Mouse (Mus musculus) myocyte (in vitro differentiated cells): Measurements from ENCODE around the gene Nfe2. TPM values are rescaled to one million over a fixed set of nuclear protein-coding genes. Genes with fewer than 3 reads are reported as not detected.

Experiments
- H3K27me3 ChIP-seq: one replicate; pipeline ENCODE4 v1.6.1; 2011; ENCODE audit not compliant: control insufficient read depth, insufficient read depth, insufficient read length
- H3K36me3 ChIP-seq: one replicate; pipeline ENCODE4 v1.6.1; 2011; ENCODE audit not compliant: control insufficient read depth, insufficient read depth
- H3K4me2 ChIP-seq: one replicate; pipeline ENCODE4 v1.6.1; 2011; ENCODE audit warnings: low read depth, control low read depth
- H3K4me3 ChIP-seq: one replicate; pipeline ENCODE4 v1.5.1; 2011; ENCODE audit warnings: mild to moderate bottlenecking, control low read depth, moderate library complexity
- H3K79me2 ChIP-seq: one replicate; pipeline ENCODE4 v1.6.1; 2011; ENCODE audit not compliant: control insufficient read depth, insufficient read depth
- H3ac ChIP-seq: one replicate; pipeline ENCODE4 v1.6.1; 2011; ENCODE audit not compliant: control insufficient read depth, insufficient read length
- CEBPB ChIP-seq: IDR thresholded peaks from 2 replicates; pipeline ENCODE4 v1.6.1; 2011; ENCODE audit warnings: mild to moderate bottlenecking, moderate library complexity; ENCODE audit not compliant: poor library complexity, insufficient read depth, severe bottlenecking
- E2F4 ChIP-seq: IDR thresholded peaks from one replicate; pipeline ENCODE4 v1.6.1; 2011; ENCODE audit warnings: mild to moderate bottlenecking, control low read depth, moderate library complexity; ENCODE audit not compliant: insufficient read depth
- MAX ChIP-seq: IDR thresholded peaks from one replicate; pipeline ENCODE4 v1.6.1; 2011; ENCODE audit warnings: low read depth, mild to moderate bottlenecking, control low read depth
- MYOD1 ChIP-seq, 3 experiments: IDR thresholded peaks; one replicate each; pipeline ENCODE4 v1.6.1; 2011; ENCODE audit warnings: control low read depth in 2 of 3, low read depth in 2 of 3, mild to moderate bottlenecking in 2 of 3, moderate library complexity in 1 of 3; ENCODE audit not compliant: insufficient read length in 2 of 3, control insufficient read depth in 1 of 3
- MYOG ChIP-seq, 3 experiments: IDR thresholded peaks; one replicate each; pipeline ENCODE4 v1.6.1; 2011; ENCODE audit warnings: control low read depth in 2 of 3, low read depth in 2 of 3, mild to moderate bottlenecking in 2 of 3; ENCODE audit not compliant: insufficient read length in 2 of 3, control insufficient read depth in 1 of 3, insufficient read depth in 1 of 3
- POLR2A ChIP-seq: IDR thresholded peaks from one replicate; pipeline ENCODE4 v1.6.1; 2011; ENCODE audit warnings: low read depth, mild to moderate bottlenecking, control low read depth, moderate library complexity; ENCODE audit not compliant: insufficient read length
- POLR2AphosphoS2 ChIP-seq: IDR thresholded peaks from one replicate; pipeline ENCODE4 v1.6.1; 2011; ENCODE audit warnings: low read depth, control low read depth; ENCODE audit not compliant: insufficient read length
- REST ChIP-seq: IDR thresholded peaks from one replicate; pipeline ENCODE4 v1.6.1; 2011; ENCODE audit warnings: mild to moderate bottlenecking, control low read depth, moderate library complexity; ENCODE audit not compliant: insufficient read depth, insufficient read length
- SRF ChIP-seq: IDR thresholded peaks from one replicate; pipeline ENCODE4 v1.6.1; 2011; ENCODE audit warnings: low read depth; ENCODE audit not compliant: control insufficient read depth, insufficient read length
- TCF12 ChIP-seq: IDR thresholded peaks from one replicate; pipeline ENCODE4 v1.6.1; 2011; ENCODE audit warnings: mild to moderate bottlenecking, control low read depth; ENCODE audit not compliant: poor library complexity, insufficient read depth, severe bottlenecking
- TCF3 ChIP-seq: IDR thresholded peaks from one replicate; pipeline ENCODE4 v1.6.1; 2011; ENCODE audit warnings: low read depth, control low read depth; ENCODE audit not compliant: insufficient read length
- USF1 ChIP-seq: IDR thresholded peaks from one replicate; pipeline ENCODE4 v1.6.1; 2011; ENCODE audit warnings: low read depth, mild to moderate bottlenecking, control low read depth, moderate library complexity
- polyA plus RNA-seq: library from polyadenylated mRNA; unstranded; fragments of >200 nt; fragmentation: generic; extraction: Trizol; gene quantifications from one replicate; pipeline ENCODE4 v1.2.1, GENCODE M21; 2012; ENCODE audit warnings: missing spikeins

Gene Nfe2
- polyA plus RNA-seq, 1 experiment, result 0.42 TPM

DNA sequence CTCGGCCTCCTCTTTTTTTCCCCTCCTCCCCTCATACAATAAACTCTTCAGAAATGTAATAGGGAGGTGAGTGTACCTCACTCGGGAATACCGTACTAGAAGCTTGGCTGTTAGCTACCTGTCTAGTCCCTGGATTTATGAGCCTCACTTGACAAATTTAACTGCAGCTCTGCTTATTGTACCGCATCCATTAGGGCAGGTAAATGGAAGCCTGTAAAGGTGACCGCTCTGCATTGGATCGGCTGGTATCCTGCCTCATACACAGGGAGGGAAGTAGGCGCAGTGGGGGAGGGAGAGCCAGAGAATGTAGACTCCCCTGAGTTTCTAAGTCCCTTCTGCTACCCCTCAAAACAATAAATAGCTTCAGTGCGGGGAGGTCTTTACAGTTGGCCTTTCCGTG is 32.6 kb upstream of the Nfe2 start:
- Histone ChIP-seq H3K4me2 (no peak overlapping the region), H3K79me2 (peaks cover 22% of the 10 kb centered on the region), H3ac (no peak overlapping the region), H3K4me3 (no peak overlapping the region), H3K27me3 (no peaks in the 10 kb centered on the region), H3K36me3 (peaks cover 40% of the 10 kb centered on the region)
- no peak for TF ChIP-seq MYOG (IDR thresholded peaks at IDR 0.05; ENCODE audit: control insufficient read depth in 1 of 3, insufficient read depth in 1 of 3, insufficient read length in 2 of 3, low read depth in 2 of 3)
- no peak for TF ChIP-seq USF1
- no peak for TF ChIP-seq MAX
- no peak for TF ChIP-seq POLR2A
- TF ChIP-seq E2F4, result no peak
- TF ChIP-seq CEBPB, result no peak
- no peak for TF ChIP-seq POLR2AphosphoS2
- TF ChIP-seq TCF3, result no peak
- TF ChIP-seq REST, result no peak

DNA sequence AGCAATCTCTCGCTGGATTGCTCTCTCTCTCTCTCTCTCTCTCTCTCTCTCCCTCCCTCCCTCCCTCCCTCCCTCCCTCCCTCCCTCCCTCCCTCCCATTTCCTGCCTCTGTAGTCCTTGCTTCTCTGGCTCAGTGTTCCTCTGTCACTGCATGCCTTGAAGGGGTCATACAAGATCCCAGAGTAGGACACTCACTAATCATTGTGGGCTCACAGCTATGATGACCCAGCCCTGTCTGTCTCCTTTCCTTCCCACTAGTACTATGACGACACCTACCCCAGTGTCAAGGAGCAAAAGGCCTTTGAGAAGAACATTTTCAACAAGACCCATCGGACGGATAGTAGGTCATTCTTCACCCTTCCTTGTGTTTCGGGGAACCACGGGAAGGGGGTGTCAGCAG is 32.2 kb upstream of the Nfe2 start:
- Histone ChIP-seq H3K4me3 (no peak overlapping the region), H3ac (no peak overlapping the region), H3K27me3 (no peaks in the 10 kb centered on the region), H3K36me3 (peaks cover 38% of the 10 kb centered on the region), H3K4me2 (no peak overlapping the region), H3K79me2 (peaks cover 22% of the 10 kb centered on the region)
- TF ChIP-seq E2F4 (no peak), TCF12 (no peak), MYOD1 (IDR thresholded peaks at IDR 0.05; ENCODE audit: control insufficient read depth in 1 of 3, insufficient read length in 2 of 3, low read depth in 2 of 3) (no peak), MAX (no peak), USF1 (no peak), MYOG (IDR thresholded peaks at IDR 0.05; ENCODE audit: control insufficient read depth in 1 of 3, insufficient read depth in 1 of 3, insufficient read length in 2 of 3, low read depth in 2 of 3) (no peak), POLR2AphosphoS2 (no peak), CEBPB (no peak), SRF (no peak), TCF3 (no peak), POLR2A (no peak)

DNA sequence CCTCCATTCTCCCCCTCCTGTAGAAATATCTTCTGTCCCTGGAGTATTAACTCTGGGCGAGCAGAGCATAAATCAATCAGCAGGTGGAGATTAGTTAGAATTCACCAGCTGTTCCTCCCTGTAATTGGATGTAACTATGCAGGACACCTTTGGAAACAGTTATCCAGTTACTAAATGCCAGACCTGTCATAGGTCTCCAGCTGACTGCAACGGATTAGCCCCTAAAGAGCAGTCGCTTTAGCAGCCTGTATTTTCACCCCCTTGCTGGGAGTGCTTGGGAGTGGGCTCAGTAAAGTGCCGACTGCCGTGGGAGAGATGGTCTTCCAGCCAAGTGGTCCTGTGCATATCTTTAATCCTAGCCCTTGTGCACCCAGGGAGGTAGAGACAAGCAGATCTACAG is 31.4 kb upstream of the Nfe2 start:
- no peak for TF ChIP-seq REST
- TF ChIP-seq E2F4, result no peak
- TF ChIP-seq MYOD1 (IDR thresholded peaks at IDR 0.05; ENCODE audit: control insufficient read depth in 1 of 3, insufficient read length in 2 of 3, low read depth in 2 of 3), result no peak
- TF ChIP-seq MYOG (IDR thresholded peaks at IDR 0.05; ENCODE audit: control insufficient read depth in 1 of 3, insufficient read depth in 1 of 3, insufficient read length in 2 of 3, low read depth in 2 of 3), result no peak
- TF ChIP-seq SRF, result no peak
- TF ChIP-seq CEBPB, result no peak
- TF ChIP-seq MAX, result no peak
- no peak for TF ChIP-seq TCF3
- TF ChIP-seq POLR2A, result no peak
- no peak for TF ChIP-seq TCF12
- TF ChIP-seq USF1, result no peak
- TF ChIP-seq POLR2AphosphoS2, result no peak
- Histone ChIP-seq H3K4me2 (no peak overlapping the region), H3K4me3 (no peak overlapping the region), H3K79me2 (peaks cover 29% of the 10 kb centered on the region), H3K27me3 (no peaks in the 10 kb centered on the region), H3K36me3 (peaks cover 35% of the 10 kb centered on the region), H3ac (no peak overlapping the region)

DNA sequence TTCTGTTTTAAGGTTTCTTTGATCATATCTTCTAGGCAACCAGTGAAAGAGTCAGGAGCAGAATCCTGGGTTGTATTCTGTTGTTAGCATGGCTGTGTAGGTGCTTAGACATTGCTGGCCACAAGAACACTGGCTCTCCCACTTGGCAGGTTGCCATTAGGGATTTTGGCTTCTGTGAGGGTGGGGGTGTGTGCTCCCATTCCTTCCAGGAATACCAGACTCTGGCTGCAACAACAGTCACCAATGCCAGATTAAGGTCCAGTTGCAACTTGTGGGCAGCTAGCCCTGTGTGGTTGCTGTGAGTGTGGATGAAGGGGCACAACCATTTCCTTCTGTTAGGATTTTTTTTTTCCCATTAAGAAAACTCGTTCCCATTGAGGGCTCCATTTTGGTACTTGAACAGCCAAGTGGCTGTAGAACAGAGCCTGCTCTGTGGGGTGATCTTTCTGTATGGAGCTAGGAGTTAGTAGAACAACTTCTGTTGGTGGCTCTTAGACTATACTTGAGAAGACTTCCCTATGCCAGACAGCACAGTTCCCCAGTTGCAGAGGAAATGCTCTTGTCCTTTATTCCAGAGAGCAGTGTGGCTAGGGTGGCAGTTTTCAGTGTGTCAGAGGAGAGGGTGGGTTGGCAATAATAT is 27.7 kb upstream of the Nfe2 start:
- Histone ChIP-seq H3K4me2 (peak overlapping the region; percentile 14), H3K79me2 (peaks cover 61% of the 10 kb centered on the region), H3K4me3 (no peak overlapping the region), H3K36me3 (peaks cover 21% of the 10 kb centered on the region), H3ac (no peak overlapping the region), H3K27me3 (no peaks in the 10 kb centered on the region)
- TF ChIP-seq TCF12, result no peak
- TF ChIP-seq MYOD1 (IDR thresholded peaks at IDR 0.05; ENCODE audit: control insufficient read depth in 1 of 3, insufficient read length in 2 of 3, low read depth in 2 of 3), result peak in 1 of 3 experiments; percentile 45
- TF ChIP-seq MYOG (IDR thresholded peaks at IDR 0.05; ENCODE audit: control insufficient read depth in 1 of 3, insufficient read depth in 1 of 3, insufficient read length in 2 of 3, low read depth in 2 of 3), result peak in 1 of 3 experiments; percentile 41

DNA sequence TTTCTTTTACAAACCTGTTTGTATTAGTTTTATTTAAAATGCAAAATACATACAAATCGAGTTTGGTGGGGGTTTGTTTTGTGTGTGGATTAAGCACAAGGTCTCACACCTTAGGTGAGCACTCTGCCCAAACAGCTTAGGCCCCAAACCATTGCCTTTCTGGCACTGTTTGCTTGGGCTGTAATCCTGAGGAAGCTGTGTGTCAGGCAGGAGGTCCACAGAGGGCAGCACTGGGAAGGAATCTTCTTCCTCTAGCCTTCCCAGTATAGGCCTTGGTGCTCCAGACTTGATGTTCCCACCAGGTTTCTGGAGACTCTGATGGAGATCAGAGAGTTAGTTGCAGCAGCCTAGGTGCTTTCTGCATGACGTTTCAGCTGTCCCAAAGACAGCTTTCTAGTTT is 26.4 kb upstream of the Nfe2 start:
- Histone ChIP-seq H3K27me3 (no peaks in the 10 kb centered on the region), H3K4me3 (no peak overlapping the region), H3K79me2 (peaks cover 73% of the 10 kb centered on the region), H3K36me3 (peaks cover 9% of the 10 kb centered on the region), H3K4me2 (no peak overlapping the region), H3ac (no peak overlapping the region)
- TF ChIP-seq USF1 (no peak), POLR2AphosphoS2 (no peak), CEBPB (no peak), MYOG (IDR thresholded peaks at IDR 0.05; ENCODE audit: control insufficient read depth in 1 of 3, insufficient read depth in 1 of 3, insufficient read length in 2 of 3, low read depth in 2 of 3) (no peak), TCF3 (no peak), SRF (no peak), E2F4 (no peak), POLR2A (no peak), MAX (no peak)
